Mouse (Mus musculus) kidney, adult 2 months (tissue): Measurements from ENCODE around the gene Mybpc1. TPM values are rescaled to one million over a fixed set of nuclear protein-coding genes. Genes with fewer than 3 reads are reported as not detected.
A peak's percentile ranks its signal among the peaks of the same experiment; 100 is the strongest.

Experiments
- DNase-seq: peaks from one replicate; pipeline ENCODE4 v3.0.0; 2021
- H3K27ac ChIP-seq: fragments of 200-500 bp; 2 replicates; pipeline ENCODE4 v1.5.1; 2012; ENCODE audit warnings: low read depth, low read length, control low read depth, inconsistent platforms; ENCODE audit not compliant: insufficient read depth
- H3K27me3 ChIP-seq: fragments of 200-500 bp; replicated peaks from 2 replicates; pipeline ENCODE4 v1.6.1; 2012; ENCODE audit warnings: mild to moderate bottlenecking, moderate library complexity, low read length, inconsistent platforms; ENCODE audit not compliant: control insufficient read depth, insufficient read depth
- H3K36me3 ChIP-seq: fragments of 200-500 bp; 2 replicates; pipeline ENCODE4 v1.6.1; 2012; ENCODE audit warnings: mild to moderate bottlenecking, moderate library complexity, low read length, inconsistent platforms; ENCODE audit not compliant: control insufficient read depth, insufficient read depth
- H3K4me1 ChIP-seq: fragments of 200-500 bp; 2 replicates; pipeline ENCODE4 v1.6.1; 2011; ENCODE audit warnings: low read length; ENCODE audit not compliant: control insufficient read depth, insufficient read depth
- H3K4me3 ChIP-seq: fragments of 200-500 bp; 2 replicates; pipeline ENCODE4 v1.5.1; 2011; ENCODE audit warnings: mild to moderate bottlenecking, low read depth, low read length, control low read depth; ENCODE audit not compliant: insufficient read depth
- CTCF ChIP-seq: fragments of 200-500 bp; conservative IDR thresholded peaks from 2 replicates; pipeline ENCODE4 v1.5.1; 2011; ENCODE audit warnings: low read depth, mild to moderate bottlenecking, control low read depth, low read length, moderate library complexity, mixed read lengths; ENCODE audit not compliant: insufficient read depth, insufficient read length
- POLR2A ChIP-seq: fragments of 200-500 bp; IDR thresholded peaks from one replicate; pipeline ENCODE4 v1.6.1; 2011; ENCODE audit warnings: low read depth, low read length, control low read depth
- WGBS: fragments of 180-500 bp; shearing (Covaris S2); methylation state at CpG from one replicate; pipeline ENCODE4 v1.1.7; 2018; 5-methylcytosine and 5-hydroxymethylcytosine counted together
- polyA plus RNA-seq: library from polyadenylated mRNA; depleted of rRNA; stranded (reverse); fragments of >200 nt; gene quantifications from 2 replicates; pipeline ENCODE4 v1.2.3, GENCODE M21; 2012

The Mybpc1 gene
- polyA plus RNA-seq, 1 experiment: 7.8 TPM

- H3K4me3 ChIP-seq: peak within 1 kb of the TSS; percentile 100
- peak; percentile 97 for DNase-seq
- no peaks in the 10 kb centered on the region for H3K27me3 ChIP-seq
- TF ChIP-seq CTCF: no peak
- peak; percentile 33 for TF ChIP-seq POLR2A
- WGBS: 2% methylated on average over 54 of the region's 80 CpGs
- peaks cover 4% of the 10 kb centered on the region; the same call in 1 of the 2 replicates for H3K36me3 ChIP-seq
- H3K4me1 ChIP-seq: peaks cover 20% of the 10 kb centered on the region
- peak within 1 kb of the TSS; percentile 100 for H3K27ac ChIP-seq
These were observed 101.3 kb downstream of the Mybpc1 start, which contains the start of gene Chpt1 for GRCm38 (mm10) chr10:88503421-88504314. Chpt1 (minus strand) TSS chr10:88504073.

GRCm38 (mm10) chr10:88502919-88503318 lies 102.0 kb downstream of the Mybpc1 start:
- 7% methylated on average over 4 of the region's 4 CpGs for WGBS
- Histone ChIP-seq H3K36me3 (peaks cover 4% of the 10 kb centered on the region; the same call in 1 of the 2 replicates), H3K4me1 (peaks cover 14% of the 10 kb centered on the region), H3K4me3 (peak overlapping the region; percentile 100), H3K27ac (peak overlapping the region; percentile 100), H3K27me3 (no peaks in the 10 kb centered on the region)
- no peak for DNase-seq
- no peak for TF ChIP-seq CTCF
- TF ChIP-seq POLR2A: no peak

- TF ChIP-seq POLR2A (no peak), CTCF (no peak)
- peaks cover 4% of the 10 kb centered on the region; the same call in 1 of the 2 replicates for H3K36me3 ChIP-seq
- DNase-seq: peak; percentile 63
- H3K4me3 ChIP-seq: peak overlapping the region; percentile 100
- peaks cover 14% of the 10 kb centered on the region for H3K4me1 ChIP-seq
- peak overlapping the region; percentile 100 for H3K27ac ChIP-seq
- no peaks in the 10 kb centered on the region for H3K27me3 ChIP-seq
- WGBS: 34% methylated on average over 13 of the region's 13 CpGs
These were observed 102.8 kb downstream of the Mybpc1 start for GRCm38 (mm10) chr10:88501886-88502765.

GRCm38 (mm10) chr10:88501370-88501769 lies 103.6 kb downstream of the Mybpc1 start:
- Histone ChIP-seq H3K4me3 (peak overlapping the region; percentile 100), H3K4me1 (peaks cover 16% of the 10 kb centered on the region), H3K36me3 (peaks cover 4% of the 10 kb centered on the region; the same call in 1 of the 2 replicates), H3K27ac (peak overlapping the region; percentile 100), H3K27me3 (no peaks in the 10 kb centered on the region)
- 25% methylated on average over 10 of the region's 10 CpGs for WGBS
- no peak for TF ChIP-seq POLR2A
- TF ChIP-seq CTCF: no peak
- DNase-seq: peak; percentile 76

- no peak for DNase-seq
- Histone ChIP-seq H3K4me3 (peak overlapping the region; percentile 100), H3K36me3 (peaks cover 4% of the 10 kb centered on the region; the same call in 1 of the 2 replicates), H3K4me1 (peaks cover 19% of the 10 kb centered on the region; the same call in 1 of the 2 replicates), H3K27me3 (no peaks in the 10 kb centered on the region), H3K27ac (peak overlapping the region; percentile 100)
- no peak for TF ChIP-seq CTCF
- WGBS: 38% methylated on average over 5 of the region's 5 CpGs
These were observed 105.0 kb downstream of the Mybpc1 start for GRCm38 (mm10) chr10:88499993-88500392.

- Histone ChIP-seq H3K36me3 (peaks cover 4% of the 10 kb centered on the region; the same call in 1 of the 2 replicates), H3K4me1 (peaks cover 27% of the 10 kb centered on the region; the same call in 1 of the 2 replicates), H3K4me3 (no peak overlapping the region; the same call in 1 of the 2 replicates), H3K27me3 (no peaks in the 10 kb centered on the region), H3K27ac (peak overlapping the region; percentile 56; the same call in 1 of the 2 replicates)
- 42% methylated on average over 11 of the region's 11 CpGs for WGBS
- TF ChIP-seq POLR2A: no peak
- TF ChIP-seq CTCF: no peak
- DNase-seq: no peak
These were observed 107.9 kb downstream of the Mybpc1 start for GRCm38 (mm10) chr10:88496864-88497564.
